Mouse (Mus musculus) bone marrow macrophage, adult 2 months (primary cell): Measurements from ENCODE around the gene Grid1. TPM values are rescaled to one million over a fixed set of nuclear protein-coding genes. Genes with fewer than 3 reads are reported as not detected.
A peak's percentile ranks its signal among the peaks of the same experiment; 100 is the strongest.

Source experiments
- H3K27ac ChIP-seq: 2 replicates; pipeline ENCODE4 v1.5.1; 2012; ENCODE audit warnings: low read depth, low read length; ENCODE audit not compliant: insufficient read depth
- H3K4me1 ChIP-seq: 2 replicates; pipeline ENCODE4 v1.6.1; 2012; ENCODE audit warnings: low read length; ENCODE audit not compliant: control insufficient read depth, insufficient read depth
- H3K4me3 ChIP-seq: 2 replicates; pipeline ENCODE4 v1.5.1; 2012; ENCODE audit warnings: mild to moderate bottlenecking, low read length, moderate library complexity; ENCODE audit not compliant: insufficient read depth
- CTCF ChIP-seq: IDR thresholded peaks from 2 replicates; pipeline ENCODE4 v1.5.1; 2012; ENCODE audit warnings: low read depth, mild to moderate bottlenecking, low read length, moderate library complexity
- POLR2A ChIP-seq: IDR thresholded peaks from 2 replicates; pipeline ENCODE4 v1.6.1; 2012; ENCODE audit warnings: mild to moderate bottlenecking, low read depth, low read length, borderline replicate concordance
- polyA plus RNA-seq: library from polyadenylated mRNA; stranded (reverse); fragments of >200 nt; gene quantifications from 2 replicates; pipeline ENCODE4 v1.2.4, GENCODE M21; 2012; ENCODE audit not compliant: missing spikeins, insufficient read depth, insufficient read length

Gene Grid1
- polyA plus RNA-seq, 1 experiment, result not detected

DNA sequence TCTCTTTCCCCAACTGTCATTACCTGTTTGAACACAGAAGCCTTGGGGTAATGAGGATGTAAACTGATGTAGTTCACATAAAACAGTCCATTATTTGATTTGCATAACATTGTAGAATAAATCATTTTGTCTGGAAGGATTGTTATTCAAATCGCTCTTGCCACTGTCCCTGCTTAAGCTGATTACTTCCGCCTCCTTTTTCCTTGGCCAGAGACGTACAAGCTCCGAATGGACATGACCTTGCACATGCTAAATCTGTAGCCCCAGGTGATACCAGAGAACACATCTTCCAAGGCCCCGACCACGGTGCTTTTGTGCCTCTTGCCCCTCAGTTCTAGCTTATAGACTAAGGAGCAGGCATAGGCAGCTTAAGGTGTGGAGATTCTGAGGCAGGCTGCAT, 755.4 kb downstream of the Grid1 start:
- TF ChIP-seq CTCF, result no peak
- TF ChIP-seq POLR2A, result no peak
- no peak overlapping the region for H3K27ac ChIP-seq
- no peak overlapping the region for H3K4me3 ChIP-seq
- H3K4me1 ChIP-seq, result no peaks in the 10 kb centered on the region

DNA sequence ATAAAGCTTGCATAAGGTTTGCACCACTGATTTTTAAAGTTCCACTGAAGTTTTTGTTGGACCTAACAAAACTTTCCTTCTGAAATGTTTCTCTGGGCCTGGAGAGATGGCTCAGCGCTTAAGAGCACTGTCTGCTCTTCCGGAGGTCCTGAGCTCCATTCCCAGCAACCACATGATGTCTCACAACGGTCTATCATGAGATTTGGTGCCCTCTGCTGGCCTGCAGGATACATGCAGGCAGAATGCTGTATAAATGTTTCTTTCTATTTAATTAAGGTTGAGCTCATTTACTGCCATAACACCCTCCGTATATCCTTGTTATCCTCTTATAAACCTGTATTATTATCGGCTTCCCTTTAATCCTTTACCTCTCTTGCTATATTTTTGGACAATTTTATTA, 805.8 kb downstream of the Grid1 start:
- Histone ChIP-seq H3K27ac (no peak overlapping the region), H3K4me3 (no peak overlapping the region), H3K4me1 (no peaks in the 10 kb centered on the region)
- peak; percentile 36; the same call in 1 of the 2 replicates for TF ChIP-seq CTCF
- no peak for TF ChIP-seq POLR2A

Other genes starting within 250 kb of the Grid1 start
- not detected in 2 replicates for gene Ldb3, start 231.4 kb upstream of the Grid1 start, polyA plus RNA-seq
- not detected in 2 replicates for gene Opn4, start 220.0 kb upstream of the Grid1 start, polyA plus RNA-seq
- 50.1 and 55.3 TPM in 2 replicates for gene Wapl, start 146.2 kb upstream of the Grid1 start, polyA plus RNA-seq